Mouse (Mus musculus) lung, adult 18-20 months (tissue): ENCODE measurements around the gene Usp47.

Experiments used
- DNase-seq, 2 experiments: peaks; one replicate each; pipeline ENCODE4 v3.0.0; 2022; ENCODE audit warnings: mixed read lengths in 2 of 2

Gene Usp47

DNA sequence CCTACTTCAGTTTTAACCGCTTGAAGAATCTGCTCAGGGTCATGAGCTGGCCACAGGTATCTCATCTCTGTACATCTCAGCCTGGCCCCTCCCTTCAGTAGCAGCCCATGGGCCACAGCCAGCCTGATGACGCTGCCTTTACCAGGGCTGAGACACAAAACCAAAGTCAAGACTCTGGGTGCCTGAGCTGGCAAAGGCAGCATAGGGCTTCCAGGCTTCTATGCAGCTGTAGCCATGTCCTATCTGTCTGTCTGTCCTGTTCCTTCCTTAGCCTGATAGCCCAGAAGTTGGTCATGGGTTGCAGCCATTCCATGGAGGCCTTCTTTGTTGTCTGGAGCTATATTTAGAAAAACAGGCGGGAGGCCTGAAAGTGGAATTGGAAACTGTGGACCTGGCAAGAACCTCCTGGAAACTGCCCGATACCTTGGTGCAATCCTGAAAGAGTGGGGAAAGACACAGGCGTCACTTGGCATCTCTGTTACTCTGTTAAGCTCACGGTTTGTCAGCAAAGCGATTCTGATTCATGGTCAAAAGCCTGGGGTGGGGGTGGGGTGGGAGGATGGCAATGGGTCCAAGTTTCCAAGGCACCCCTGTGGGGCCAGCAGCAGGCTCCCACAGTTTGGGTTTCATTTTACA, 102.4 kb downstream of the Usp47 start:
- no peak for DNase-seq

DNA sequence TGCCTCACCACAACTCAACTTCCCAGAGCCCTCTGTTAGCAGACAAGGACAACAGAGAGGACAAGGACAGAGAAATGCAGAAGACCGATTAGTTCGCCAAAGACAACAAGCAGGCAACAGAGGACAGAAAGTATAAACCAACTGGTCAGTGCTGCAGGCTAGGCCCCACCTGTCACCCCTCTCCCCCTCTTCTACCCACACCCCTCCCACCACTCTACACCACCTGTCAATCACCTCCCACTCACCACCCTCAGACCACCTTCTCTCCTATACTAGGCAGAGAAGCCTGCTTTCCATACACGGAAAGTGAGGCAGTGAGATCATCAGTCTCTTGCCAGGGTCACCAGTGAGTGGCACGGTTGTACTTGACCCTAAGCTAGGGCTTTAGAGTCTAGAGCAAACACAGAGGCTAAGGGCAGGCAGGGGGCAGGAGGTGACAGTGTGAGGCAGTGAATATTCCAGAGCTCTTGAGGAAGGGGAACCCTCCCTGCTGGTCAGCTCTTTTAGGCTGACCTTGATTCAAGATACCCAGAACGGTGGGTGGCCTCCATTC, 103.9 kb downstream of the Usp47 start:
- DNase-seq: no peak

DNA sequence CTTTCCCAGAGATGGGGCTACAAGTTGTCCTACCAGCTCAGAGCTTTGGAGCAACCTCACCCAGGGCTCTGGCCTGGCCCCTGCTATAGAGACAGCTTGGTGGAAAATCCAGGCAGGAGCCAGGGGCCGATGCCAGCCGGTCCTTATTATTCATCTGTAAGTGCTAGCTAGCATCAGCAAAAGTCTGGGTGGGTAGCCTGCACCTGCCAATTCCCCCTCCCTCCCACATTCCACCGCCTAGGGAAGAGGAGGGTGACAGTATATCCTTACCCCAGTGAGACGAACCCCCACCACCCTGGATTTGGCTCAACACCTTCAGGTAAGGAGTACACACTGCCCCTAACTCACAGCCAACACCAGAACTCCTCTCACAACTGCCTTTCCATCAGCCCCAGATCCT, 104.7 kb downstream of the Usp47 start:
- no peak for DNase-seq

DNA sequence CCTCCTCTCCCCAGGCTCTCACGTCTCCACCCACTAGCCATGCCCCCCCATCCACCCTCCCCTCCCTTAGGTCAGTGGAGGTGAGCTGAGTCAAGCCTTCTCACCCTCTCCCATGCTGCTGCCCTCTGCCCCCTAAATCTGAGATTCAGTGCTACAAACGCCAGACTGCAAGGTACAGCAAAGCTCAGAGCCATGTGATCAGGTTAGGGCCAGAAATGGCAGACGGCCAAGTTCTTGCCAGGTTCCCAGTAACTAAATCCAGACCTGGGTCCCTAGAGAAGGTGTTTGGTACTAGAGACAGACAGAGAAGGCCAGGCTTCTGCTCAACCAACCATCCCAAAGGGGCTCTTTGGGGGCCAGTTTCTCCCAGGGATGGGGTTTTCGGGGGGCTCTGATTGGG, 105.5 kb downstream of the Usp47 start:
- DNase-seq: no peak

DNA sequence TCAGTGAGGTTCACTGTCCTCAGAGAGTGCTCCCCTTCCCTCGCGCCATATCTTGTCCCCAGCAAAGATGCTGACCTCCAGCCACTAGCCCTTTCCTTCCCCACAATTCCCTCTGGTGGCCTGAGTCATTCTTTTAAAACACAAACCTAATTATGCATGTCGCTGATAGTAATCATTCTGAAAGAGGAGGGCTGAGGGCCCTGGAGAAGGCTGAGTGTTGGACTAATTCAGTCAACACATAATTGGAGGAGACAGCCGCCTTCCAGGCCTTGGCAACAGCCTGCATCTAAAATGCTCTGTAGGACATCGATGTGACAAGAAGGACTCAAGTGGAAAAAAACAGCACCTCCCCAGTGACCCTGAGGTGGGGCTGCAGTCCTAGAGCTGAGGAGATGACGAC, 106.5 kb downstream of the Usp47 start:
- no peak for DNase-seq

DNA sequence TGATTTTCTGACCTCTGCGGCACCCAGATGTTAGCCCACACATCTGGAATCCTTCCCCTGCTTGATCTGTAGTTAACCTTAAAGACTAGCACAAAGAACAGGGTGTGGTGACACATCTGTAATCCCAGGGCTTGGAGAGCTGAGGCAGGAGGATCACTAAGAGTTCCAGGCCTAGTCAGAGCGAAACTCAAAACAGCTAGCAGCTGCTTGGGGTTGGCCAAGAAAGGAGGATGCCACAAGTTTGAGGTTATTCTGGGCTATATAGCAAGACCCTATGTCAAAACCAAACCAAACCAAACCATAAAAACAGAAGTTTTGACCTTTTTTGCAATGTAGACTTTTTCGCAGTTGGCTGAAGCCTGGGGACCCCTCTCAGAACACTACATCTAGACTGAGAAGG, 107.4 kb downstream of the Usp47 start:
- DNase-seq: no peak

DNA sequence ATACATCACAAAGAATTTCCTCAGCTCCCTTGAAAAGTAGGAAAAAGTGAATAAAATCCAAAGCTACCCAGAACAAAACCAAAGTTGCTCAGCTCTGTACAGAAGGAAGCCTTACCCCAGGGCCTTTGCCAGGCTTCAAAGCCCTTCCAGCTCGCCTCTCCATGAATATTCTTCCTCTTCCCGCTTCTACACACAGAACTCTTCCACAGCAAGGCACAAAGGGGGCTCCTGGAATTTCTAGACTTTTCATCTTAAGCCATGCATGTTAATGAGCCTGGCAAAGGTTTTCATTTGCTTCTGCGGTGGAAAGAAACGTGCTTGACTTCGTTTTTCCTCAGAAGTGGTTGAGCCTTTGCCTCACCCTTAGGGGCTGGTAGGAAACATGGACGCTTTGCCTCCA, 108.7 kb downstream of the Usp47 start:
- no peak for DNase-seq

DNA sequence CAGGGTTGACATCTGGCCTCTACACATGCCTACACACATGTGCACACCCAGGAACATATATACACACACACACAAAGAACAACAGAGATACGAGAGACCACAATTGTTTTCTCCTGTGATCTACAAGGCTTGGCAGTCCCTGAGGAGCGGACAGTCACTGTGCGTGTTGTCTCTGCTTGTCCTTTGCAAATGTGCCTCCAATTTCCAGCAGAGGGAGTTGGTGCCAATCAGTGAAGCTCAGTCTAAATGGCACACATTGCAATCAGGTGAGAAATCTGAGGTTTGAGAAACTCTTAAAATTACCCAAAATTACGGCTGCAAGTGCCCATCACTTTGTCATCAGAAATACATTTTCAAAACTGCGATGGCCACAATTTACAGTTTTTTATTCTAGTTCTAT, 110.0 kb downstream of the Usp47 start:
- no peak for DNase-seq

DNA sequence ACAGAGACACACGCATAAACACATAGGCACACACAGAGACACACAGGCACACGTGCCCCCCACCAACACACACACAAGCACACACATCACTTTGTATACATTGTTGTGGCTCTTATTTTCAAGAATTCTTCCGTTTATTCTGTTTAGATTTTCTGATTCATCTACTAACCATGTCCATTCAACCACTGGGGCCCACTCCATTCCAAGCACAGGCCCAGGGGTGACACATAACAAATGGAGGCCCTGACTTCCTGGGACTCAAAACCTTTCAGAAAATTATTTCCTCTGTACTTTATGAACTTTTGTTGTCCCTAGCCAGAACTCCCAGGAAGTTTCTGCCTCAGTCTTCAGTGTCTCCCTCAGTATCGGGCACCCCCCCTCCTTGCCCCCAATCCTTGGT, 111.9 kb downstream of the Usp47 start:
- DNase-seq: no peak

DNA sequence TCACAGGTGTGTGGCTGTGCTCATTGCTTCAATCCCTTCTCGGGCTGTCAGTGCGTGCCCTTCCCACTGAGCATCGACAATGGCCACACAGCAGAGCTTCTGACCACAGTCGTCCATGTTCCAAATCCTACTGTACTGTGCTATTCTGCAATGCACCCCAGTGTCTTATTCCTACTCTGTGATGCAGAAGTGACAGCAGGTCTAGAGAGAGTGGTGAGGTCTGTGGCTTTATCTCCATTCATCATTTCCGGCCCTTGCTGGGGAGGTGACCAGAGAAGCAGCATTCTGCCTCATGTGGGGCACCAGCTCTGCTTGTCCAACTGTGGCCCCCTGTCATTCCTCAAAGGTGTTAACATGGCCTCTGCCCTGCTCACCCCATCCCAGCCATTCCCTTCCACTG, 113.2 kb downstream of the Usp47 start:
- DNase-seq: no peak

DNA sequence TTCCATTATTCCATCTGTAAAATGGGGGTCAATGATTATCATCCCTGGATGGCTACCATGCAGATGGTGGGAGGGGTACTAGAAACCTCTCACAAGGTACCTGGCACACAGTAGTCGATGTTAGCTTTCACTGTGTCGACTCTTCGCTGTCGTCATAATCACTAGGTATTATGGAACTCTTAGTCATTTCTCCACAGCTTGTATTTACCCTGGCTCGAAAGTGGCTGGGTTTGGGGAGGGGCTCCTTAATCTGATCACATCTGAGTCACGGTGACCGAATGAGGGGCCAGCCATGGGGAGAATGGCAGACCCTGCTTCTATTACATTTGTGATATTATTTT, 114.8 kb downstream of the Usp47 start:
- peak in 1 of 2 experiments; percentile 16 for DNase-seq

DNA sequence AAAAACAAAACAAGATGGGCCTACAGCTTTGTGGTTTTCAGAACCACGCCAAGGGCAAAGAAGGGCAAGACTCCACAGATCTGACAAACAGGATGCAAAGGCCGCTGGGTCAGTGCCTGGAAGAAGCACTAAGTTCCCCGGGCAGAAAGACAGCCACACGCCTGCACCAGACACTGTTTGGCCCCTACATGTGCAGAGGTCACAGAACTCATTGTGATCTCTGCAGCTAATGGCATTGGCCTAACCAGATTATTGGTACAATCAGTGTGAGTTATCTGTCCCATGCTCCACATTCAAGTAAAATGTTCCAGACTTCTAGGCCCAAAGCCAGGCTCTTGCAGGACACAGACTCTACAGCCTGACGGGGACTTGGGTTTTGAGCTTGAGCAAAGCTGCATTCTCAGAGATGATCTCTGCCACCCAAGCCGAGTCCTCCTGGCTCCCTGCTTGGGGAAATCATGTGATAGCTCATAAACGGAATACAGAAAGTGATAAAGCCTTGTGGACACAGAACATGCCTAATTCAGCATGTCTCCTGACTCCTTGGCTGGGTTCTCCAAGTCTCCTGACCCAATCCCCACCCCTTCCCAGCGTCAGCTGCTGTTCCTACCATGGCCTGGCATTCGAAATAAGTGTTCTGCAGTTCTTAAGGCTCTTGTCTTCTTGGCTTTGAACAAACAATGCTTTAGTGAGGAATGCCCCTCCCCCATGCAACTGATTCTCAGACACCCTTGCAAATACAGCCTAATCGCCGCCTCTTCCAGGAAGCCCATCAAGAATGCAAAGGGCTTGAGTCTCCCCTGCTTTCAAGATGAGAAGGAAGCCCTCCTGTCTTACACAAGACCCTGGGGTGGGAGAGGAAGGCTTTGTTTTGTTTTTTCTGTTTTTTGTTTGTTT, 115.5 kb downstream of the Usp47 start:
- DNase-seq: peak; percentile 50 to 62

DNA sequence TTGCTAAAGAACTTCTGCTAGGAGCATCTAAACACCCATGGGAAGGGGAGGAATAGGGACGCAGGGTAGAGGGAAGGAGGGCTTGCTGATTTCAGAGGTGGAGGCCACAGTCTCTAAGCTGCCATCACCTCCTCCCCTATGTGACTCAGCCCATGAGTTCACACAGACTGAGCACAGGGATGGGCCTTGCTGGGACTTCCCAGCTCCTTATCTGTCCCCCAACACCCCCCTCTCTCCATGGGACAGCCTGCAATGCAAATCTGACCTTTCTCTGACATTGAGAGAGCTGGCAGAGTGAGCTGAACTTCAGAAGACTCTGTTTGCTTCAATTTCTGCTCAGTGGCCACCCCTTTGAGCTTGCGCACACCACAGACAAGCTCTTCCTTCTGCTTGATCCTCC, 117.4 kb downstream of the Usp47 start:
- DNase-seq: no peak

DNA sequence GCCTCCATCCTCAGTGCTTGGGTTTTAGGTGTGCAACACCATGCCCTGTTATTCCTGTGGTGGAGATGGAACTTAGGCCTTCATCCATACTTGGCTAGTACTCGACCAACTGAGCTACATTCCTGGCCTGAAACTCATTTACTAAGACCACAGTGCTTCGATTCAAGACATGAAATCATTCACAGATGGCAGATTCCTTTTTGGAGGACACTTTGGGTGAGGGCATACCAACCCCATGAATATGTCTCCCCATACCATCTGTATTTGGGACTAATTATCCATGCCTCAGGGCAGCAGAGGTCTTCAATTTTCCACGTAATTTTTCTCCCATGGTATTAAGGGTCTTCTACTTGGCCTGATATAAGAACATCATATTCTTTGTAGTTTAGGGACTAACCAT, 119.3 kb downstream of the Usp47 start:
- no peak for DNase-seq

DNA sequence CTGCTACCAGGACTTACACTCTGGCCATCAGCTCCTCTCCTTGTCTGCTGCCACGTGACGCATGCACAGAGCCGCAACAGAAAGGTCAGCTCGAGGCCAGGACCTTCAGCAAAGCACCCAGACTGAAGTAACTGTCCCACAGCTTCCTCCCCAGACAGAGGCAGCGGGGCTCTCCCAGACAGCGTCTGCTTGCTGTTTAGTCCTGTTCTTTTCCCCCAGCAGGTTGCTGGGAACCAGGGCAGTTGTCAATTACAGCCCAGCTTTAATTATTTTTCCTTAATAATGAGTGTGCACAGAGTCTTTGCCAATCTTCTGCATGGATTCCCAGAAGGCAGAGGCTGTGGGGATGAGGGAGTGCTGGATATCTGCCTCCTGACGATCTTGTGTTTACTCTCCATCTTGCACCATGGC, 119.8 kb downstream of the Usp47 start:
- DNase-seq: no peak

DNA sequence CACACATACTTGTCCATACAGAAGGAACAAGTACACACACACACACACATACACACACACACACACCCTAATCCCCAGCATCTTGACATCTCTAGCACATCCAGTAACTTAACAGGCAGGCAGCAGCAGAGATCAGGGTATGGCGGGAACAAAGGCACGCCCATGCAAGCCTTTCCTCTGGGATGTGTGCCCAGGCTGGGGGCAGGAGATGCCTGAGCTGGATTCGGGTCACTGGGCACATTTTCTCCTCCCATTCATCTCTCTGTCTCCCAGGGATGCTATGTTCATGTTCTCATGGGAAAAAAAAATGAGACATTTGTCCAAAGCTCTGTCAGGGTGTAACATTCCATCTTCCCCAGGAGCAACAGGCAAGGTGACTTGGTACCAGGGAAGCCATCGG, 120.7 kb downstream of the Usp47 start:
- DNase-seq: no peak

DNA sequence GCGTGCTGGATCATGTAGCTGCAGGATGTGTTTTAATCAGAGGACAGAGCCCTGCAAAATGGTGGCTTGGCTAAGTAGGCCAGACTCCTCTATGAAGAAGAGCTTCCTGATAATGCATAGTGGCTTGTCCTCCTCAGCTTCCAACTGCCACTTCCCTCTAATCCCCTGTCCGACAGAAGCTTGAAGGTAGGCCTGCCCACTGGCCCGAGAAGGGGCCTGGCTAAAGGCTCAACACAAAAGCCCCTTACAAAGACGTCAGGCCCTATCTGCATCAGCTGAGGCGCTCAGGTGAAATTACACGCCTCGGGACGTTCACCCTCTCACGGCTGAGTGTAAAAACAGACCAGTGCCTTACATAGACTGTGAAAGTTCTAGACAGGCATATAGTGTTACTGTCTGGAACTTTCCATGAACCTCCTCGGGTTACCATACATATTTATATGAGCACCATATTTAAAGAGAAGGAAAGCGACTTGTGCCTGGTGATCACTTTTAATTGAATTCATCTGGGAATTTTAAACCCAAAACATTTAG, 121.4 kb downstream of the Usp47 start:
- no peak for DNase-seq

DNA sequence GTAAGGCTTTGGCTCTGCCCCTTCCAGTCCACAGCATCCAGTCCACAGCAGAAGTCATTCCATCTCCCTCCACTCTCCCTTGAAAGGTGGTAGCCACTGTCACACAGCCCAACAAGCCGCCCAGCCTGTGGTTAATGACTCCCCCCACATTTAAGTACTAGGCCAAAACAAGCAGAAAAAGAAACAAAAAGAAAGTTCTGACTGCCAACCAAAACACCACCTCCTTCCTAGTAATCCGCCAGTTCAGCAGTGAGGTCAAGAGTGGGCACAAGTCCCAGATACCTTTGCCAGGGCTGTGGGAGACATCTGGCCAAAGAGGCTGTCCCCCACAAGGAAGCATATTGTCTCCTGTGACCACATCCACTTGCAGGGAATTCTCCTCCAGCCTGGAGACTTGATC, 124.7 kb downstream of the Usp47 start:
- no peak for DNase-seq

DNA sequence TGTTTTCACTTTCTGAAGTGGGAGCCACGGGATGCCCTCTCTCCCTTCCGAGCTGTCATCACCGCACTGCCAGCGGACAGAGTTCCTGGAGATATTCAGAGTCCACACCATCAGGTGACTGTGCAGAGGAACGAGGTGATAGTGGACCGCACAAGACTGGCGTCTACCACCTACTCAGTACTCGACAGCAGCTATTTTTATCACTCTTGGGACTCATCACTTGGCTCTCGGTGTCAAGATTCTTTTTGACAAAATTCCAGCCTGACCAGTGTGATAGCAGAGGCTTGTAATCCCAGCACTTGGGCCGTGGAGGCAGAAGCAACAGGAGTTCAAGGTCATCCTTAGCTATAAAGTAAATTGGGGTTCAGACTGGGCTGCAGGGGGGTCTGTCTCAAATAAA, 125.8 kb downstream of the Usp47 start:
- DNase-seq: no peak

DNA sequence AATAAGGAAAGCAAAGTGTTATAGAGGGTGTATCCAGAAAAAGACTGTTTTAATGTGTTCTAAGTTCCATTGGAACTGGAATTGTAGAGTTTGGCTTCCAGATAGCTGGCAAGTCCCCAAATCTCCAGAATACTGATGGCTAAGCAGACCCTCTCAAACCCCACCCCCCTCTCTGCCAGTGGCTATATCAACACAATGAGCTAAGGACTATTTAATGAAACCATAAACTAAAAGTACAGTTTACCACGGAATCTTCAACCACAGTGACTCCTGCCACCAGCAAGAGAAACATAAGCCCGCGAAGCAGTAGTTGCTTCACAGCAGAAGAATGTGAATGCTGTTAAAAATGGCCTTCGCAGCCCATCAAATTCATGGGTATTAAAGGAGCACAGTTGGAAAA, 131.1 kb downstream of the Usp47 start:
- no peak for DNase-seq

DNA sequence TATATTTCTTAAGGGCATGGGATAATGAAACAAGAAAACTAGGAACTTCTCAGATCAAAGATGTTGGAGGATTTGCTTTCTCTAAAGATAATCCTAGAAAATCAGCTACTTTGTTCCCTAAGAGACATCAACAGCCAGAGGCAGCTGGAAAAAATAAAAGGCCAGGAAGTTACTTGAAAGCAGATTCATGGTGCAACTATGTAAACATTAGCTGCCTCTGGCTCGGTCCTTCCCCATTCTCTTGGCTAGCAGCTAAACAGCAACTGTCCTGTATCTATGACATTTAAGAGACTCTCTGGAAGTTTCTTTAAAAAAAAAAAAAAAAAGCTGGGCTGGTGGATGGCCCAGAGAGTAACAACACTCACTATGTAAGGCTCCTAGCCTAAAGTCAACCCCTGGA, 131.9 kb downstream of the Usp47 start:
- peak in 1 of 2 experiments; percentile 19 for DNase-seq

DNA sequence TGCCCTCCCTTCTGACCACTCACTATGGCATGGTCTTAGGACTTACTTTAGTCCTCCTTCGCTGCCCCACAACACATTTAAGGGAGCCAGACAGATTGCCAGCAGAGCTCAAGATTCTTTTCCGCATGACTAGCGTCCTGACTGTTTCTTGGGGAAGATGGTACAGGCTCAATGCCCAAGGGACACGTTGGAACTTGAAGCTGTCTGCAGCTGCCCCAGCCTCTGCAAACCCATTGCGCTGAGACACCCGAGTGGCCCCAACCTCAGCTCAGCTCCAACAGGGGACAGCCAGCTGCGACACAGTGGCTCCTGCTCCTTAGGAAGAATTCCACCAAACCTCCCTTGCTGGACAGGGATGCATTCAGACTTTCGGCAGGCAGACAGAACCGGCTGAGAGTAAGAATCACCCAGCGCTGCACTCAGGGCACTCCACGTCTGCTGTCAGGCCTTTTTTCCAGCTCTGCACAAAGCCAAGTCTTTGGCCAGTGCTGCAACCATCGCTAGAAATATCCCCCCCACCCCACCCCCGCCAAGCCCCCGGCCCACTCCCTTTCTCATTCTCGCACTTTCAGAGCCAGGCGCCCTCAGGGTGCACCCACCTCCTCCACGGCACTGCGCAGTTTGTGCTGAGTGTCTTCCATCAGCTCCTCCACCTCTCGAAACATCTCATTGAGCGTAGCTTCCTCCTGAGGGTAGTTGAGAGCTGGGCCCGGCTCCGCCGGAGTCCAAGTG, 134.4 kb downstream of the Usp47 start:
- no peak for DNase-seq

DNA sequence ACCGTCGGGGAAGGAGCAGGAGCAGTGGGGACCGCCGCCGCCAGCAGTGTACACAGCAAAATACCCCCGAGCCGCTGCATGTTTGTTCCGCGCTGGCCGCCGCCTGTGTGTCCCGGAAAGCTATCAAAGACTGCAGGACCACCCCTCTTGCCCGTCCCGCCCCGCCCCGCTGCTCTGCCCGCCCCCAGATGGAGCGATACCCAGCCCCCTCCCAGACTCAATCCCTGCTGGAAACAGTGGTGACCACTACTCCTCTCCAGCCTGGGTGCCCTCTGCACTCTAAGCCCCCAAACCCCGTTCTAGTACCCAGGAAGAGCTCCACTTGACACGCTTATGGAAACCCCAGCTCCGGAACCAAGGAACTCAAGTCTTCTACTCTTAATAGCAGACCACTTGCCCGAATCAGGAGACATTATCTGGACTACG, 135.0 kb downstream of the Usp47 start:
- peak in 1 of 2 experiments; percentile 9 for DNase-seq
